Mouse (Mus musculus) thymus, adult 2 months (tissue): ENCODE measurements around the gene Pcdh19. TPM values are rescaled to one million over a fixed set of nuclear protein-coding genes. Genes with fewer than 3 reads are reported as not detected.

ENCODE experiments used
- DNase-seq: peaks from one replicate; pipeline ENCODE4 v3.0.0; 2021
- H3K27ac ChIP-seq: fragments of 200-500 bp; 2 replicates; pipeline ENCODE4 v1.5.1; 2012; ENCODE audit warnings: low read length, control low read depth; ENCODE audit not compliant: control insufficient read depth, insufficient read depth
- H3K27me3 ChIP-seq: fragments of 200-500 bp; 2 replicates; pipeline ENCODE4 v1.6.1; 2012; ENCODE audit warnings: mild to moderate bottlenecking, low read length, moderate library complexity, mixed read lengths; ENCODE audit not compliant: control insufficient read depth, insufficient read depth
- H3K36me3 ChIP-seq: fragments of 200-500 bp; 2 replicates; pipeline ENCODE4 v1.6.1; 2012; ENCODE audit warnings: mild to moderate bottlenecking, low read length, moderate library complexity; ENCODE audit not compliant: control insufficient read depth, insufficient read depth
- H3K4me1 ChIP-seq: fragments of 200-500 bp; replicated peaks from 2 replicates; pipeline ENCODE4 v1.6.1; 2012; ENCODE audit warnings: low read length; ENCODE audit not compliant: control insufficient read depth, insufficient read depth
- H3K4me3 ChIP-seq: fragments of 200-500 bp; 2 replicates; pipeline ENCODE4 v1.5.1; 2012; ENCODE audit warnings: mild to moderate bottlenecking, low read length, control low read depth, moderate library complexity; ENCODE audit not compliant: control insufficient read depth, insufficient read depth
- CTCF ChIP-seq: fragments of 200-500 bp; IDR thresholded peaks from 2 replicates; pipeline ENCODE4 v1.5.1; 2012; ENCODE audit warnings: mild to moderate bottlenecking, control low read depth, low read length, moderate library complexity, borderline replicate concordance; ENCODE audit not compliant: control insufficient read depth, poor library complexity, insufficient read depth; ENCODE audit errors: extremely low read depth
- POLR2A ChIP-seq: fragments of 200-500 bp; IDR thresholded peaks from 2 replicates; pipeline ENCODE4 v1.6.1; 2012; ENCODE audit warnings: mild to moderate bottlenecking, low read length, control low read depth, moderate library complexity; ENCODE audit not compliant: control insufficient read depth, poor library complexity, insufficient read depth; ENCODE audit errors: extremely low read depth
- WGBS: fragments of 180-500 bp; shearing (Covaris S2); methylation state at CpG from one replicate; pipeline ENCODE4 v1.1.7; 2018; 5-methylcytosine and 5-hydroxymethylcytosine counted together
- polyA plus RNA-seq: library from polyadenylated mRNA; depleted of rRNA; stranded (reverse); fragments of >200 nt; gene quantifications from 2 replicates; pipeline ENCODE4 v1.2.3, GENCODE M21; 2012

Gene Pcdh19
- polyA plus RNA-seq, 1 experiment: 0.46 TPM

GRCm38 (mm10) chrX:133650379-133650778 lies 38.4 kb downstream of the Pcdh19 start:
- Histone ChIP-seq H3K4me3 (no peak overlapping the region), H3K36me3 (no peaks in the 10 kb centered on the region), H3K27me3 (no peaks in the 10 kb centered on the region), H3K4me1 (no peaks in the 10 kb centered on the region), H3K27ac (no peak overlapping the region)
- no peak for DNase-seq
- WGBS: 95% methylated on average over 3 of the region's 3 CpGs
- TF ChIP-seq POLR2A: no peak
- TF ChIP-seq CTCF: no peak

GRCm38 (mm10) chrX:133647809-133648208 lies 41.0 kb downstream of the Pcdh19 start:
- H3K4me3 ChIP-seq: no peak overlapping the region
- no peak for DNase-seq
- no peaks in the 10 kb centered on the region for H3K4me1 ChIP-seq
- no peaks in the 10 kb centered on the region for H3K36me3 ChIP-seq
- 77% methylated on average over 2 of the region's 2 CpGs for WGBS
- no peaks in the 10 kb centered on the region for H3K27me3 ChIP-seq
- no peak overlapping the region for H3K27ac ChIP-seq
- TF ChIP-seq CTCF (no peak), POLR2A (no peak)

GRCm38 (mm10) chrX:133639445-133639844 lies 49.3 kb downstream of the Pcdh19 start:
- H3K4me3 ChIP-seq: no peak overlapping the region
- H3K27me3 ChIP-seq: no peaks in the 10 kb centered on the region
- TF ChIP-seq CTCF (no peak), POLR2A (no peak)
- no peaks in the 10 kb centered on the region for H3K4me1 ChIP-seq
- DNase-seq: no peak
- H3K27ac ChIP-seq: no peak overlapping the region
- no peaks in the 10 kb centered on the region for H3K36me3 ChIP-seq

- Histone ChIP-seq H3K4me3 (no peak overlapping the region), H3K27ac (no peak overlapping the region), H3K4me1 (no peaks in the 10 kb centered on the region), H3K36me3 (no peaks in the 10 kb centered on the region), H3K27me3 (no peaks in the 10 kb centered on the region)
- 87% methylated on average over 8 of the region's 8 CpGs for WGBS
- TF ChIP-seq CTCF (no peak), POLR2A (no peak)
- no peak for DNase-seq
Observed at GRCm38 (mm10) chrX:133629538-133629937, 59.2 kb downstream of the Pcdh19 start.

GRCm38 (mm10) chrX:133618222-133618621 lies 70.6 kb downstream of the Pcdh19 start:
- DNase-seq: no peak
- Histone ChIP-seq H3K27me3 (no peaks in the 10 kb centered on the region), H3K4me3 (no peak overlapping the region), H3K36me3 (no peaks in the 10 kb centered on the region), H3K27ac (no peak overlapping the region), H3K4me1 (no peaks in the 10 kb centered on the region)
- TF ChIP-seq CTCF (no peak), POLR2A (no peak)
- WGBS: 23% methylated on average over 1 of the region's 1 CpGs

GRCm38 (mm10) chrX:133605828-133606227 lies 83.0 kb downstream of the Pcdh19 start:
- Histone ChIP-seq H3K27ac (no peak overlapping the region), H3K36me3 (no peaks in the 10 kb centered on the region), H3K4me3 (no peak overlapping the region), H3K27me3 (no peaks in the 10 kb centered on the region), H3K4me1 (no peaks in the 10 kb centered on the region)
- WGBS: 62% methylated on average over 4 of the region's 4 CpGs
- DNase-seq: no peak
- no peak for TF ChIP-seq CTCF
- no peak for TF ChIP-seq POLR2A

GRCm38 (mm10) chrX:133604272-133604671 lies 84.5 kb downstream of the Pcdh19 start:
- DNase-seq: no peak

GRCm38 (mm10) chrX:133602068-133602467 lies 86.7 kb downstream of the Pcdh19 start:
- no peak overlapping the region for H3K27ac ChIP-seq
- no peak for DNase-seq
- no peaks in the 10 kb centered on the region for H3K27me3 ChIP-seq
- 90% methylated on average over 2 of the region's 2 CpGs for WGBS
- no peak for TF ChIP-seq CTCF
- no peak for TF ChIP-seq POLR2A
- no peaks in the 10 kb centered on the region for H3K36me3 ChIP-seq
- no peaks in the 10 kb centered on the region for H3K4me1 ChIP-seq
- no peak overlapping the region for H3K4me3 ChIP-seq

More at GRCm38 (mm10) chrX:133604272-133604671, 84.5 kb downstream of the Pcdh19 start:
- no peak for TF ChIP-seq POLR2A
- no peak for TF ChIP-seq CTCF
- no peak overlapping the region for H3K27ac ChIP-seq
- 78% methylated on average over 4 of the region's 4 CpGs for WGBS
- no peaks in the 10 kb centered on the region for H3K36me3 ChIP-seq
- no peaks in the 10 kb centered on the region for H3K27me3 ChIP-seq
- H3K4me3 ChIP-seq: no peak overlapping the region
- no peaks in the 10 kb centered on the region for H3K4me1 ChIP-seq
